Mouse (Mus musculus) macrophage (primary cell): ENCODE measurements around the gene Naga. TPM values are rescaled to one million over a fixed set of nuclear protein-coding genes. Genes with fewer than 3 reads are reported as not detected.

Experiments
- H3K27ac ChIP-seq: fragments of 350-480 bp; formaldehyde crosslinking; 2 replicates; pipeline ENCODE4 v1.9.0; 2021
- H3K36me3 ChIP-seq: fragments of 350-480 bp; formaldehyde crosslinking; 2 replicates; pipeline ENCODE4 v1.9.0; 2021; ENCODE audit errors: inconsistent target
- H3K4me3 ChIP-seq: fragments of 350-480 bp; formaldehyde crosslinking; 2 replicates; pipeline ENCODE4 v1.9.0; 2021; ENCODE audit errors: inconsistent target
- H3K79me2 ChIP-seq: fragments of 350-480 bp; formaldehyde crosslinking; 2 replicates; pipeline ENCODE4 v1.9.0; 2021; ENCODE audit errors: inconsistent target
- WGBS: methylation state at CpG from one replicate; pipeline ENCODE4 v1.1.7; 2026; ENCODE audit warnings: inconsistent platforms; ENCODE audit not compliant: missing documents; 5-methylcytosine and 5-hydroxymethylcytosine counted together
- polyA plus RNA-seq: library from polyadenylated mRNA; stranded (reverse); fragments of 250-400 nt; gene quantifications from 3 replicates; pipeline ENCODE4 v1.2.4, GENCODE M21; 2018; ENCODE audit warnings: inconsistent platforms

The Naga gene
- polyA plus RNA-seq, 1 experiment from 2014 or later = 153 TPM

GRCm38 (mm10) chr15:82335194-82335593 lies 3.5 kb downstream of the Naga start:
- 100% methylated on average over 3 of the region's 4 CpGs for WGBS
- H3K79me2 ChIP-seq = peaks cover 24% of the 10 kb centered on the region
- H3K27ac ChIP-seq = no peak overlapping the region
- no peak overlapping the region for H3K4me3 ChIP-seq
- H3K36me3 ChIP-seq = peaks cover 57% of the 10 kb centered on the region

- no peak overlapping the region for H3K4me3 ChIP-seq
- no peak overlapping the region for H3K27ac ChIP-seq
- WGBS = 50% methylated on average over 2 of the region's 2 CpGs
- no peaks in the 10 kb centered on the region for H3K79me2 ChIP-seq
- H3K36me3 ChIP-seq = peaks cover 16% of the 10 kb centered on the region; the same call in 1 of the 2 replicates
Observed at GRCm38 (mm10) chr15:82325382-82325781, 13.3 kb downstream of the Naga start.

GRCm38 (mm10) chr15:82322195-82322594 lies 16.5 kb downstream of the Naga start:
- Histone ChIP-seq H3K4me3 (no peak overlapping the region), H3K27ac (no peak overlapping the region), H3K36me3 (no peaks in the 10 kb centered on the region), H3K79me2 (no peaks in the 10 kb centered on the region)
- 96% methylated on average over 6 of the region's 8 CpGs for WGBS

GRCm38 (mm10) chr15:82319613-82320012 lies 19.1 kb downstream of the Naga start:
- no peaks in the 10 kb centered on the region for H3K79me2 ChIP-seq
- H3K36me3 ChIP-seq = no peaks in the 10 kb centered on the region
- 78% methylated on average over 1 of the region's 1 CpGs for WGBS
- H3K4me3 ChIP-seq = no peak overlapping the region
- H3K27ac ChIP-seq = no peak overlapping the region

- H3K79me2 ChIP-seq = no peaks in the 10 kb centered on the region
- H3K36me3 ChIP-seq = no peaks in the 10 kb centered on the region
- 70% methylated on average over 5 of the region's 6 CpGs for whole genome bisulfite sequencing
- H3K4me3 ChIP-seq = no peak overlapping the region
- no peak overlapping the region for H3K27ac ChIP-seq
Observed at GRCm38 (mm10) chr15:82317839-82318238, 20.9 kb downstream of the Naga start.

- Histone ChIP-seq H3K27ac (no peak overlapping the region), H3K79me2 (no peaks in the 10 kb centered on the region), H3K4me3 (no peak overlapping the region), H3K36me3 (no peaks in the 10 kb centered on the region)
- 96% methylated on average over 3 of the region's 3 CpGs for WGBS
Observed at GRCm38 (mm10) chr15:82308416-82308815, 30.3 kb downstream of the Naga start.

- Histone ChIP-seq H3K36me3 (no peaks in the 10 kb centered on the region), H3K27ac (no peak overlapping the region), H3K4me3 (no peak overlapping the region), H3K79me2 (no peaks in the 10 kb centered on the region)
- 96% methylated on average over 3 of the region's 3 CpGs for WGBS
Observed at GRCm38 (mm10) chr15:82307107-82307506, 31.6 kb downstream of the Naga start.

GRCm38 (mm10) chr15:82298764-82299561 lies 39.8 kb downstream of the Naga start, which contains the start of gene Wbp2nl:
Gene Wbp2nl (plus strand): TSS chr15:82298954.
- Histone ChIP-seq H3K79me2 (no peaks in the 10 kb centered on the region), H3K36me3 (no peaks in the 10 kb centered on the region), H3K27ac (no peak within 1 kb of the TSS), H3K4me3 (no peak within 1 kb of the TSS)
- WGBS = 69% methylated on average over 39 of the region's 39 CpGs

- H3K27ac ChIP-seq = no peak overlapping the region
- H3K36me3 ChIP-seq = no peaks in the 10 kb centered on the region
- no peaks in the 10 kb centered on the region for H3K79me2 ChIP-seq
- 54% methylated on average over 8 of the region's 8 CpGs for WGBS
- H3K4me3 ChIP-seq = no peak overlapping the region
Observed at GRCm38 (mm10) chr15:82294059-82294458, 44.7 kb downstream of the Naga start.

- Histone ChIP-seq H3K27ac (no peak overlapping the region), H3K4me3 (no peak overlapping the region), H3K79me2 (no peaks in the 10 kb centered on the region), H3K36me3 (no peaks in the 10 kb centered on the region)
- 31% methylated on average over 7 of the region's 7 CpGs for WGBS
Observed at GRCm38 (mm10) chr15:82293271-82293711, 45.4 kb downstream of the Naga start.

GRCm38 (mm10) chr15:82292851-82293250 lies 45.9 kb downstream of the Naga start:
- WGBS = 42% methylated on average over 5 of the region's 5 CpGs
- H3K36me3 ChIP-seq = no peaks in the 10 kb centered on the region
- no peak overlapping the region for H3K27ac ChIP-seq
- H3K79me2 ChIP-seq = no peaks in the 10 kb centered on the region
- H3K4me3 ChIP-seq = no peak overlapping the region

GRCm38 (mm10) chr15:82290252-82290651 lies 48.5 kb downstream of the Naga start:
- WGBS = 53% methylated on average over 7 of the region's 7 CpGs
- H3K4me3 ChIP-seq = no peak overlapping the region
- no peaks in the 10 kb centered on the region for H3K79me2 ChIP-seq
- no peaks in the 10 kb centered on the region for H3K36me3 ChIP-seq
- H3K27ac ChIP-seq = no peak overlapping the region

- Histone ChIP-seq H3K79me2 (no peaks in the 10 kb centered on the region), H3K4me3 (no peak overlapping the region), H3K27ac (no peak overlapping the region), H3K36me3 (no peaks in the 10 kb centered on the region)
- WGBS = 71% methylated on average over 12 of the region's 12 CpGs
Observed at GRCm38 (mm10) chr15:82286157-82286556, 52.6 kb downstream of the Naga start.

GRCm38 (mm10) chr15:82280638-82281037 lies 58.1 kb downstream of the Naga start:
- Histone ChIP-seq H3K27ac (no peak overlapping the region), H3K36me3 (no peaks in the 10 kb centered on the region), H3K79me2 (no peaks in the 10 kb centered on the region), H3K4me3 (no peak overlapping the region)
- WGBS = 75% methylated on average over 4 of the region's 4 CpGs
